Mouse (Mus musculus) adrenal gland, postnatal 36 days (tissue): ENCODE data around the gene Adat1. TPM values are rescaled to one million over a fixed set of nuclear protein-coding genes. Genes with fewer than 3 reads are reported as not detected.

ENCODE experiments used
- DNase-seq, 2 experiments: peaks; one replicate each; pipeline ENCODE4 v3.0.0; 2021; ENCODE audit warnings: mixed read lengths in 1 of 2
- total RNA-seq, 2 experiments: library from RNA; stranded (reverse); gene quantifications; 2 replicates each; pipeline ENCODE4 v1.2.3; 2021

Adat1 gene
- total RNA-seq, 2 experiments from 2014 or later: 3.3 to 3.4 TPM

DNA sequence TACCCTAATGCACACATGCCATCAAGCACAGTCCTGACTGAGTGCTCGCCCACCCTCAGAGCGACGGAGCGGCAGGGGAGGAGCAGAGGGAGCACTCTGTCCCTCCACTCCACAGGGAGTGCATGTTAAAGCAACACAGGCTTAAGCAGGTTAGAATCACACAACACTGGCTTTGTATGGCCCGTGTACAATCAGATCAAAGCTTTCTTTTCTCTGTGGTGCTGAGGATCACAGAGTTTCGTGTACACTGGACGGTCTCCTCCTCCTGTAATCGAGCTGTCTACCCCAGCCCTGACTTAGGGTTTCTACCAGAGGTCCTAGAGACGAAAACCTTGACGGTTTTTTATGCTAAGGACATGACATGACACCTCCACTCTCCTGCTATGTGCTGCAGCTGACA is 23.6 kb downstream of the Adat1 start:
- DNase-seq: no peak

DNA sequence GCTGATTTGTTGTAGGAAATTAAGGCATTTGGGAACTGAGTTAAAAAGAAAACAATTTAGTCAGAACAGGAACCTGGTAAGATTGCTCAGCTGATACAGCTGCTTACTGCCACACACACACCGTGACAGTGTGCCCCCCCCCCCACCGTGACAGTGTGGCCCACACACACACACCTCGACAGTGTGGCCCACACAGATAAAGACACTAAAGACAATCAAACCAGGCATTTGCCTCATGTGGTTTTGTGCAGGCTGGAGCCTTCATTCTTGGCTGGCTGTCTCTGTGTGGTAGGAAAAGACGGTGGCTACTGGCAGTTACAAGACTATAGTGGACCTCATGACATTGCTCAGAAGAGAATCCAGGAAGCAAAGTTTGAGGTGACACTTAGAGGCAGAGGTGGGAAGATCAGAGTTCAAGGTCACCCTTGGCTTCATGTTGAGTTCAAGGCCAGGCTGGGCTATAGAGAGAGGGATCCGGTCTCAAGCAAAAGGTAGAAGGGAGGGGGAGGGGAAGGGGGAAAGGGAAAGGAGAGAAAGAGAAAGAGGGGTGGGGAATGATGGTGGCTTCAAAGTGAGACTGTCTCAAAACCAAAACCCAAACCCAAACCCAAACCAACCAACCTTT is 24.7 kb downstream of the Adat1 start:
- DNase-seq: no peak

- peak; percentile 10 to 24 for DNase-seq
These were observed 27.1 kb downstream of the Adat1 start for GRCm38 (mm10) chr8:111964849-111965561.

GRCm38 (mm10) chr8:111964351-111964750 is 27.8 kb downstream of the Adat1 start:
- DNase-seq: no peak

- no peak for DNase-seq
These were observed 28.6 kb downstream of the Adat1 start for GRCm38 (mm10) chr8:111963546-111963945.

- DNase-seq: peak; percentile 5 to 35
These were observed 29.0 kb downstream of the Adat1 start for GRCm38 (mm10) chr8:111963091-111963490.

DNA sequence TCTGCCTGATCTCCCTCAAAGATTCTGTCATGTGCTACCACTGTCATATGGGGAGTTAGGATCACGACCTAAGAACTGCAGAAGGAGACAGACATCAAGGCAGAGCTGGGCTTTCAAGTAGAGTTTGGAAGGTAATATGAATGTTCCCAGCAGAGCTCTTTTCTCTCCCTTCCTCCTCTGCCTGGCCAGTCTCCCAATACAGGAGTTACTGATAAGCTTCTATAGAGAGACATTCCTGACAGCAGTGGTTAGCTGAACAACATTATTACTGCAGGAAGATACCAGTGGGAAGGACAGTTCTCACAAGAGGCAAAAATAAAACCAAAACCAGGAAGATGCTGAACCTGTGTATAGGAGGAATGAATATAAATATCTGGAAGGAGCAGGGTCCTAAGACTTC is 29.5 kb downstream of the Adat1 start:
- no peak for DNase-seq

- no peak for DNase-seq
These were observed 30.8 kb downstream of the Adat1 start for GRCm38 (mm10) chr8:111961330-111961729.

DNA sequence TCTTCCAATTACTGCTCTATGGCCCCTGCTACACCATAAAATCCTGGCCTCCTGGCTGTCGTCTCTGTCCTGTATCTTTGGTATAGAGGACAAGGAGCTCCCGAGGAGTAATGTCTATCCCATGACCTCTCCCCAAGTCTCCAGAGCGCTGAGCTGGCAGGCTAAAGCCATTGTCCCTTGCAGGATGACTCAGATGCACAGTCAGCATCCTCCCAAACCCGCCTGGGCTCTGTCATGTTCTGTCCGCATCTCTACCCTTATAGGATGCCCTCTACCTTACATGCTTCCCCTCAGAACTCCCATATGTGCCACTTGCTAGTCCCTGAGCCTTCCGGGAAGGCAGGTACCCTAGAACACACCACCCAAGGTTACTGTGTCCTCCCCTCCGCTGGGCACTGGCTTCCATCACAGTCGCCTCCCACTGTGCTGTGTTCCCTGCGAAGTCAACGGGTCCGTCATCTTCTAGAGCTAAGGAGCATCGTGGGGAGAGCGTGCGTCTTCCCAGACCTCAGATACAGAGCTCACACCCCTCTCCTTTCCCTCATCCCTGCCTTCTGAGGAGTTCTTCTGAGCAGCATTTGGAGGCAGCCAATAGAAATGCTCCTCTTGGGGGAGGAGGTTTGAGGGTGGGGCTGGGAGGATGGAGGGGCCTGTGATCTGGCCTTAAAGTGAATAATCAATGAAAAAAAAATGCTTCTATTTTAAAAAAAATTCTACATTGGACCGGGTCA is 31.3 kb downstream of the Adat1 start:
- peak; percentile 9 to 34 for DNase-seq

DNA sequence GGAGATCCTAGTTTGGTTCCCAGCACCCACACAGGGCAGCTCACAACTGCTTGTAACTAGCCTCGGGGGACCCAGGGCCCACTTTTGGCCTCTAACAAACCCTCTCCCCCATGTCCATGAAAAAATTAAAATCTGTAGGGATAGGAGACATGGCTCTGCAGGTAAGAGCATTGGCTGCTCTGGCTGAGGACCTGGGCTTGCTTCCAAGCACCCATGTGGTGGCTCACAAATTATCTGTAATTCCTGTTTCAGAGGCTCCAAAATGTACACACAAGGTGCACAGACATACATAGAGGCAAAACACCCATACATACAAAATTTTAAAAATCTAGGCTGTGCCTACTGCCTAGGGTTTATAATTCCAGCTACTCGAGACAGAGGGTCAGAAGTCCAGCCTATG is 34.9 kb downstream of the Adat1 start:
- DNase-seq: no peak

GRCm38 (mm10) chr8:111955879-111956278 is 36.2 kb downstream of the Adat1 start:
- no peak for DNase-seq

GRCm38 (mm10) chr8:111954844-111955594 is 37.1 kb downstream of the Adat1 start:
- DNase-seq: no peak

- DNase-seq: no peak
These were observed 40.2 kb downstream of the Adat1 start for GRCm38 (mm10) chr8:111951936-111952335.

DNA sequence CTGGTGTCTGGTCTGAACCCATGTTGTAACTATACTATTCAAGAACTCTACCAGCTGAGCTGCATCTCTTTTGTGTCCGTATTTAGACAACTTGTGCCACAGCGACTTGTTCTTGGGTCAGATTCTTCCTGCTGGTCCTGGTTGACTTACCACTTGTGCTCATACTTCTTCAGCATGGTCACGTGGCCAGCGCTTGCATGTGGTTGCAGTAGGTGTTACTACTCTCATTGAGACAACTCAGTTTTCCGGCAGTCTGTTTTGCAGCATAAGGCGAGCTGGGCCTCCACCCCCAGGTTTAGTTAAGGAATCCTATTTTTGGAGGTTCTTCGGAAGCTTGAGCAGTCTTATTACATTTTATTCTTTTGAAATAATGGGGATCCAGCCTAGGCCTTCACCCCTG is 40.8 kb downstream of the Adat1 start:
- DNase-seq: no peak

GRCm38 (mm10) chr8:111950846-111951245 is 41.3 kb downstream of the Adat1 start:
- no peak for DNase-seq

DNA sequence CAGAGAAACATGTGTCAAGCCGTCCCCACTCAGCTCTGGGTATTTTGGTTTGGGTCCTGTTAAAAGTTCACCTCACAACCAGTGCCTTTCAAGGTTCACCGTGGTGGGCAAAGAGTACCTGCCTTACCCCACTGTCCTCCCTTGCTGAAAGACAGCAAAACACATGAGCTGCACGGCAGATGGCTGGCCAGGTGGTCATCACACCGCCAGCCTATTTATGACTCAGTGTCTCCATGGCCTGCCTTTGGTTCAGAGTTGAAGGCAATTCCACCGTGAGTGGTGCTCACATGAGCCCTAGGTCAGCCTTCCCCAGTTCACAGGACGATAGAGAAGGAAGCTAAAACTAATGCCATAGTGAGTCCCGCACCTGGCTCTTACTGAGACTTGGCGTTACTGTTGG is 44.1 kb downstream of the Adat1 start:
- DNase-seq: no peak

- no peak for DNase-seq
These were observed 45.0 kb downstream of the Adat1 start for GRCm38 (mm10) chr8:111947144-111947543.

DNA sequence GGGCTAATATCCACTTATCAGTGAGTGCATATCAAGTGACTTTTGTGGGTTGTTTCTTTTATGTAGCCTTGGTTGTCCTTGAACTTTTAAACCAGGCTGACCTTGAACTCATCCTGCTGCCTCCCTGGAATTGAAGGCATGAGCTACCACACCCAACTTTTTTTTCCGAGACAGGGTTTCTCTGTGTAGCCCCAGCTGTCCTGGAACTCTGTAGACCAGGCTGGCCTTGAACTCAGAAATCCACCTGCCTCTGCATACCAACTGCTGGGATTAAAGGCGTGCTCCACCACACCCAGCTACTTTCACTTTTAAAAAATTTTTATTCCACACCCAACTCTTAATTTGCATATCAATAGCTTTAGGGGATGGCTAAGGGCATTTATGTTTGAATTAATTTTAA is 48.6 kb downstream of the Adat1 start:
- no peak for DNase-seq

- peak; percentile 68 to 75 for DNase-seq
These were observed 51.0 kb downstream of the Adat1 start for GRCm38 (mm10) chr8:111941101-111941454.

GRCm38 (mm10) chr8:111940171-111941100 is 51.7 kb downstream of the Adat1 start, which contains the start of gene Gabarapl2:
Gabarapl2 (plus strand) TSS chr8:111940703.
- DNase-seq: peak; percentile 98 to 100

- peak; percentile 57 to 63 for DNase-seq
These were observed 52.5 kb downstream of the Adat1 start for GRCm38 (mm10) chr8:111939516-111940142.
